Mouse (Mus musculus): Measurements from ENCODE around the gene Efcab5. TPM values are rescaled to one million over a fixed set of nuclear protein-coding genes. Genes with fewer than 3 reads are reported as not detected.
"Not testable (repeated sequence)": the region's sequence is repeated elsewhere in the genome, so short reads cannot be mapped to it uniquely, and the experiment has no call there.

The Efcab5 gene
- total RNA-seq, 2 experiments from 2014 or later, result 0.18 TPM

- intact Hi-C loops (cut with DNase I; ENCODE audit: low total_unique reads), result no loop called here
- no peak for DNase-seq
These were observed 7.2 kb downstream of the Efcab5 start for GRCm38 (mm10) chr11:77181528-77181927.

GRCm38 (mm10) chr11:77180886-77181285 is 7.9 kb downstream of the Efcab5 start:
- DNase-seq, result no peak
- intact Hi-C loops (cut with DNase I; ENCODE audit: low total_unique reads), result no loop called here

GRCm38 (mm10) chr11:77179771-77180170 is 9.0 kb downstream of the Efcab5 start:
- DNase-seq, result no peak
- intact Hi-C loops (cut with DNase I; ENCODE audit: low total_unique reads), result no loop called here

GRCm38 (mm10) chr11:77174531-77174930 is 14.2 kb downstream of the Efcab5 start:
- intact Hi-C loops (cut with DNase I; ENCODE audit: low total_unique reads), result no loop called here

GRCm38 (mm10) chr11:77173731-77174130 is 15.0 kb downstream of the Efcab5 start:
- DNase-seq, result no peak
- intact Hi-C loops (cut with DNase I; ENCODE audit: low total_unique reads), result no loop called here

More at GRCm38 (mm10) chr11:77174531-77174930, 14.2 kb downstream of the Efcab5 start:
- no peak for DNase-seq

GRCm38 (mm10) chr11:77160744-77161143 is 28.0 kb downstream of the Efcab5 start:
- no peak for DNase-seq
- intact Hi-C loops (cut with DNase I; ENCODE audit: low total_unique reads), result no loop called here

- DNase-seq, result no peak
- intact Hi-C loops (cut with DNase I; ENCODE audit: low total_unique reads), result no loop called here
These were observed 28.4 kb downstream of the Efcab5 start for GRCm38 (mm10) chr11:77160341-77160740.

- DNase-seq, result no peak
- intact Hi-C loops (cut with DNase I; ENCODE audit: low total_unique reads), result no loop called here
These were observed 34.6 kb downstream of the Efcab5 start for GRCm38 (mm10) chr11:77154214-77154613.

- DNase-seq, result no peak
- intact Hi-C loops (cut with DNase I; ENCODE audit: low total_unique reads), result no loop called here
These were observed 38.0 kb downstream of the Efcab5 start for GRCm38 (mm10) chr11:77150806-77151205.

- DNase-seq; intact Hi-C loops (cut with DNase I; ENCODE audit: low total_unique reads): not testable (repeated sequence)
These were observed 38.8 kb downstream of the Efcab5 start for GRCm38 (mm10) chr11:77149783-77150630.

GRCm38 (mm10) chr11:77148774-77149173 is 40.0 kb downstream of the Efcab5 start:
- DNase-seq, result no peak
- intact Hi-C loops (cut with DNase I; ENCODE audit: low total_unique reads), result no loop called here

GRCm38 (mm10) chr11:77147753-77148152 is 41.0 kb downstream of the Efcab5 start:
- DNase-seq, result no peak
- intact Hi-C loops (cut with DNase I; ENCODE audit: low total_unique reads), result no loop called here

- intact Hi-C loops (cut with DNase I; ENCODE audit: low total_unique reads), result no loop called here
- no peak for DNase-seq
These were observed 43.3 kb downstream of the Efcab5 start for GRCm38 (mm10) chr11:77145423-77145822.

GRCm38 (mm10) chr11:77141938-77142337 is 46.8 kb downstream of the Efcab5 start:
- DNase-seq, result no peak

GRCm38 (mm10) chr11:77139976-77140375 is 48.8 kb downstream of the Efcab5 start:
- intact Hi-C loops (cut with DNase I; ENCODE audit: low total_unique reads), result no loop called here
- no peak for DNase-seq

More at GRCm38 (mm10) chr11:77141938-77142337, 46.8 kb downstream of the Efcab5 start:
- intact Hi-C loops (cut with DNase I; ENCODE audit: low total_unique reads), result no loop called here

- intact Hi-C loops (cut with DNase I; ENCODE audit: low total_unique reads), result no loop called here
- no peak for DNase-seq
These were observed 55.3 kb downstream of the Efcab5 start for GRCm38 (mm10) chr11:77133450-77133849.

GRCm38 (mm10) chr11:77132580-77132979 is 56.2 kb downstream of the Efcab5 start:
- intact Hi-C loops (cut with DNase I; ENCODE audit: low total_unique reads), result no loop called here
- DNase-seq, result no peak

- intact Hi-C loops (cut with DNase I; ENCODE audit: low total_unique reads), result no loop called here
- DNase-seq, result no peak
These were observed 60.2 kb downstream of the Efcab5 start for GRCm38 (mm10) chr11:77128562-77128961.

GRCm38 (mm10) chr11:77111141-77111540 is 77.6 kb downstream of the Efcab5 start:
- DNase-seq, result no peak

GRCm38 (mm10) chr11:77108442-77108841 is 80.3 kb downstream of the Efcab5 start:
- no peak for DNase-seq
- intact Hi-C loops (cut with DNase I; ENCODE audit: low total_unique reads), result loop anchor here (10.0 kb wide), 1 partner anchor 106 kb away; the partner anchor contains the start of gene Ssh2

More at GRCm38 (mm10) chr11:77111141-77111540, 77.6 kb downstream of the Efcab5 start:
- intact Hi-C loops (cut with DNase I; ENCODE audit: low total_unique reads), result no loop called here

- not testable (repeated sequence) for DNase-seq
- intact Hi-C loops (cut with DNase I; ENCODE audit: low total_unique reads), result loop anchor here (10.0 kb wide), 1 partner anchor 107 kb away; the partner anchor contains the start of gene Ssh2
These were observed 80.9 kb downstream of the Efcab5 start for GRCm38 (mm10) chr11:77107872-77108271.
